Mouse (Mus musculus) brain, embryonic 14.5 days (tissue): Measurements from ENCODE around the gene Phf12.

ENCODE experiments used
- CTCF ChIP-seq: fragments of 200-500 bp; IDR thresholded peaks from 2 replicates; pipeline ENCODE4 v1.5.1; 2012; ENCODE audit warnings: inconsistent platforms, mild to moderate bottlenecking, moderate library complexity, borderline replicate concordance; ENCODE audit not compliant: insufficient read depth, insufficient read length; ENCODE audit errors: extremely low read depth
- POLR2A ChIP-seq: fragments of 200-500 bp; IDR thresholded peaks from 2 replicates; pipeline ENCODE4 v1.6.1; 2012; ENCODE audit warnings: mild to moderate bottlenecking, inconsistent platforms, borderline replicate concordance; ENCODE audit not compliant: poor library complexity, insufficient read depth, insufficient read length, severe bottlenecking; ENCODE audit errors: extremely low read depth

DNA sequence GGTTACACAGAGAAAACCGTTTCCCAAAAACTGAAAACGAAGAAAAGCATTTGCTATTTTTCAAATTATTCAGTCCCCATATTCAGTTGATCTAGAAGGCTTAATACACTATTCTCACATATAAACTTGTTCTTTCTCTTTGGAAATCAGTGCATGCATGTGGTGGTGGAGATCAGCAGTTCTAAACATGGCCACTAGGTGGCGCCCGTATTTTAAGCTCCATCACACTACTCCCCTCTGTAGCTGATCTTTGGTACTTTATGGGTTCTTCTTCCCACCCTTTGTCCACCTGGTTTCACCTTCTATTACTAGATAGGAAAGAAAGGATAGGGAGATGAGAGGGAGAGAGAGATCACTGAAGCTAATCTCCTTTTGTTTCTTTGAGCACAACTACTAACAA is 37.1 kb downstream of the Phf12 start:
- peak; percentile 88 for TF ChIP-seq CTCF
- no peak for TF ChIP-seq POLR2A
